Mouse (Mus musculus) layer of hippocampus, postnatal 10 days (tissue): ENCODE results near the gene Rbpms2. TPM values are rescaled to one million over a fixed set of nuclear protein-coding genes. Genes with fewer than 3 reads are reported as not detected.
A peak's percentile ranks its signal among the peaks of the same experiment; 100 is the strongest.
"Not testable (repeated sequence)": the region's sequence is repeated elsewhere in the genome, so short reads cannot be mapped to it uniquely, and the experiment has no call there.

Experiments used
- DNase-seq, 2 experiments: peaks; one replicate each; pipeline ENCODE4 v3.0.0; 2021; ENCODE audit warnings: low spot score in 2 of 2
- total RNA-seq, 2 experiments: library from RNA; stranded (reverse); gene quantifications; 2 replicates each; pipeline ENCODE4 v1.2.3; 2021

Gene Rbpms2
- total RNA-seq, 2 experiments from 2014 or later: 1.9 to 2.4 TPM

- DNase-seq: no peak
Observed at GRCm38 (mm10) chr9:65613098-65613497, 16.4 kb upstream of the Rbpms2 start.

GRCm38 (mm10) chr9:65619311-65619710 lies 10.1 kb upstream of the Rbpms2 start:
- DNase-seq: no peak

DNA sequence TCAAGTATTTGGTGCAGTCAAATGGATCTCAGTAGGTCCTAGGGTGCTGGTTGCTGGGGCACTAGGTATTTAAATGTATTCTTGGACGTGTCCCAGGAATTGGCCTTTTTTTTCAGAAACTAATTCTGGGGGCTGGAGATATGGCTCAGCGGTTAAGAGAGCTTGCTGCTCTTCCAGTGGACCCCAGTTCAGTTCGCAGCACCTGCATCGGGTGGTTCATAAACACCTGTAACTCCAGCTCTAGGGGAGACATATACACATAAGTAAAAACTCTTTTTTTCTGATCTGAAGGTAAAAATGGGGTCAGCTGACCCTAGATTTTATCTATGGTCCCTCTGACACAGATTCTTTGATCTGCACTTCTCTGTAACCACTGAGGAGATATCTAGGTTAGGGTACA lies 8.3 kb upstream of the Rbpms2 start:
- no peak for DNase-seq

DNA sequence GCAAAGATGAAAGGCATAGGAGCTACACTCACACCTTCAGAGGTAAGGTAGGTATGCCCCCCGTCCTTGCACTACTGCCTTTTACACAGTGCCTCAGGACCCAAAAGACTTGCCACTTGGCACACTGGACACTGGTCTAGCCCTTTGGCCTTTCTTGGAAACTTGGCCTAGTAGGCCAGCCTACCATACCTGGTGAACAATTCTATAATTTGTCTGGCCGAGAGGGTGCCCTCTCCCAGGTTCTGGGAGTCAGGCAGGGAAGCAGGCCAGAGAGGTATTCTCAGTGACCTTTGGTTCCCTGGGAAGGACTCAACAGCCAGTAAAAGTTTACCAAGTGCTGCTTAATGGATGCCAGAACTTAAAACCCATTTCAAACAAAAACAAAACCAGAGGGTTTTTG lies 7.8 kb upstream of the Rbpms2 start:
- no peak for DNase-seq

DNA sequence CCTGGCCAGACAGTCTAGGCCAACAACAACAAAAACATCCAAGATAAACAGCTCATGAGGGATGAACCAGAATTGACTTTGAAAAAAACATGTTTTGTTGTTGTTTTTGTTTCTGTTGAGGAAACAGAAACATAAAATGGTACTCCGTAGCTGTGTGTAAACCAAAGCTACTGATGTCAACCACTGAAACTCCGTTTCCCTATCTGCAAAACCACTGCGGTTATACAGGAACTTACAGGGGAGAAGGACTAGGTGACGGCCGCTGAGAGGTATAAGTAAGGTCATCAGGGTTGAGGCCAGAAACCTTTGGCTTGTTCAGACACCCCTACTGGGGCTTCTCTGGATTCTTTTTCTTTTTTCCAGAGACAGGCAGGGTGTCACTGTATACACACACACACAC lies 6.6 kb upstream of the Rbpms2 start:
- DNase-seq: no peak

GRCm38 (mm10) chr9:65624266-65624665 lies 5.2 kb upstream of the Rbpms2 start:
- DNase-seq: no peak

DNA sequence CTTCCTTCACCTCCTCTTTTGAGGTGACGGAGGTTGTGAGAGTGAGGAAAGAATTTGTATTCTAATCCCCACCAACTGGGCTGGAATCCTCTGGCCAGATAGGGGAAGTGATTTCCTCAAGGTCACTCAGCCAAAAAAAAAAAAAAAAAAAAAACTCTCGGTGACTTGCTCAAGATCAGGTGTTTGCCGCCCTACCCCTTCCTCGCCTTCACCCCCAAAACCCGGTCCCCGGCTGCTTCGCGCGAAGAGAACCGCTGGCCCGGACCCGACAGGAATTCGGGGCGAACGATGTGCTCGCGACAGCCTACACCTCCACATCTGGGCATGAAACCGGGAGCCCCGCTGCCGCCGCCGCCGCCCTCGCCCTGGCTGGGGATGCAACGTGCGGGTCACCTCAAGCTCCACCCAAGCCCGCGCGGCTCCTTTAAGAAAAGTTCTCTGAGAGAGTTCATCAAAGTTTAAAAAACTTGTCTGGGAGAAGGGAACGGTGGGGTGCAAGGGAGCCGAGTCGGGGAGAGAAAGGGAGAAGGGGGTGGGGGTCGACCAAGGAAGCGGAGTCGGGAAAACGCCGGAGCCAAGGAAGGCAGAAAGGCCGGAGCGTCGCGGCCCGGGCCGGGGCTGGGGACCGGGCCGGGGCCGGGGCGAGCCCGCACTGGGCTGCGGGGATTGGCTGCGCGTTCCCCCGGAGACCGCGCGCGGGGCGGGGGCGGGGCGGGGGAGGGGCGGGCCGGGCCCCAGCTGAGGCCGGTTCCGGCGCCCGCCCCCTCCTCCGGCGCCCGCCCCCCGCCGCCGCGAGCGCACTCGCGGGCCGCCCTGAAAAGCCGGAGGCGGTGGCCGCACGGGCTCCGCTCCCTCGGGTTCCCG lies 551 bp downstream of the Rbpms2 start:
- DNase-seq: peak; percentile 14 to 24

- DNase-seq: peak; percentile 25 to 34
Observed at GRCm38 (mm10) chr9:65630631-65631353, 1.3 kb downstream of the Rbpms2 start.

GRCm38 (mm10) chr9:65631354-65632021 lies 2.0 kb downstream of the Rbpms2 start:
- DNase-seq: no peak

- DNase-seq: no peak
Observed at GRCm38 (mm10) chr9:65635766-65636165, 6.3 kb downstream of the Rbpms2 start.

DNA sequence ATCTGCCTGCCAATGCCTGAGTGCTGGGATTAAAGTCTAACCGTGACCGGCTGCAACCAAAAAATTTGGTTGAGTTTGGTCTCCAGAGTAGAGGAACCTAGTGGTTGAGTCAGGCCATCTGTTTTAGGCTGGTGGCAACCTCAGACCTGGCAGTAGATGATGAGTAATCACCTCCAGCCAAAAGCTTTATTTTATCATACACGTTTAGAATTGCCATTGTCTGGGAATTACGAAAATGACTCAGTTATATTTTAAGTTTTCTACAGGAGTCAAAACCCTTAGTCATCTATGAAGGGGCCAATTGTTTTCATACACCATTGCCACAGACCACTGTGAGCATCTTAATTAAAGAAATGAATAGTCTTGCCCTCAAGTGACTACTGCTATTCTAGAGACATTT lies 7.5 kb downstream of the Rbpms2 start:
- DNase-seq: no peak

- DNase-seq: no peak
Observed at GRCm38 (mm10) chr9:65639065-65639464, 9.6 kb downstream of the Rbpms2 start.

- DNase-seq: no peak
Observed at GRCm38 (mm10) chr9:65640838-65641410, 11.5 kb downstream of the Rbpms2 start.

DNA sequence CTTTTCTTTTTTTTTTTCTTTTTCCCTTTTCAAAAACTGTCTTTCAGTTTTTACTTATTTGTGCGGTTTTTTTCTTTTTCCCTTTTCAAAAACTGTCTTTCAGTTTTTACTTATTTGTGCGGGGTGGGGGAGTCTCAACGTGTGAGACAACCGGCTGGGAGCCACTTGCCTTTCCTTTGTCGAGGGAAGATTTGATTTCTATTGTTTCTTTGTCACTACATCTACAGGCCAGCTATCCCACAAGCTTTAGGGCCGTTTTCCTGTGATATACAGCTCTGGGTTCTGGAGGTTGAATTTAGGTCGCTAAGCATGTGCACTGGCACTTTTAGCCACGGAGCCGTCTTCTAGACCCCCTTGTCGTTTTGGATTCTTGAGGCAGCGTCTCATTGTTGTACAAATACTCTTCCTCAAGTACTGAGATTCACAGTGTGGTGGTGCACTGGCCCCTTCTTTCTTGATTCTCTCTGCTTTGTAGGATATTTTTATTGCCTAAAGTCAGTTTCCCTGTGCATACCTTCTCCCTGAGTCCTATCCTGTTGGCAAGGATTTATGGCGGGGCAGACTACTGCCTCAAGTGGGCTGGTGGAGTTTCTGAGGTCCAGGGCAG lies 12.1 kb downstream of the Rbpms2 start:
- no peak for DNase-seq

- no peak for DNase-seq
Observed at GRCm38 (mm10) chr9:65642546-65642945, 13.1 kb downstream of the Rbpms2 start.

DNA sequence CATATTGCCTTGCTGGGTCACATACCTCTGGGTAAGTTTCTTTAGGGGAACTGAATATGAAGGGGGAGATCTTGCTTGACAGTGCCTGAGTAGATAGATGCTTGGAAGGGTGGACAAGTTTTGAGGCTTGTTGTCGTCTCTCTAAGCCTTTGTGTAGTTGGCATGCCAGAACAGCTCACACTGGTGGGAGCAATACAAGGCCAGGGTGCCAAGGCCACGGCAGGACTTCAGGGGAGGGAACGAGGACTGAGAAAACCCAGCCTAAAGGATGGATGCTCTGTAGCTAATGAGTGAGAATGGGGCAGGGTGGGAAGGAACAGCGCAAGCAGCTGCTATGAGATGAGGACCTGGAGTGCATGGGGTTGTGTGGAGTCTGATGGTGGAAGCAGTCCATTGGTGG lies 15.5 kb downstream of the Rbpms2 start:
- no peak for DNase-seq

GRCm38 (mm10) chr9:65645984-65646383 lies 16.5 kb downstream of the Rbpms2 start:
- DNase-seq: no peak

DNA sequence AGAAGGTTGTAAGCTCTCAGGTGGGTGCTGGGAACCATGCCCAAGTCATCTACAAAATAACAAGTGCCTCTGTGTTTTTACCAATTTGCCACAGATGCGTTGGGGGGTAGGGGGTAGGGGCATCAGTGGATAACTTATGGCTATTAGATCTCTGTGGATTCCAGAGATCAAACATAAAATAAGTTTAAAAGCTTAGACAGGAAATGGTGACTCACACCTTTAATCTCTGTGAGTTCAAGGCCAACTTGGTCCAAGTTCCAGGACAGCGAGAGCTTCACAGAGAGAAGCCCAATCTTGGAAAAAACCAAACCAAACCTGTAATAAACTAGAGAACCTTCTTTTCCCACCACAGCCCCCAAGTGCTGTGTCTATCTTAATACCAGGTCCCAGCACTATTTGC lies 17.3 kb downstream of the Rbpms2 start:
- DNase-seq: no peak

- no peak for DNase-seq
Observed at GRCm38 (mm10) chr9:65648730-65649129, 19.3 kb downstream of the Rbpms2 start.

DNA sequence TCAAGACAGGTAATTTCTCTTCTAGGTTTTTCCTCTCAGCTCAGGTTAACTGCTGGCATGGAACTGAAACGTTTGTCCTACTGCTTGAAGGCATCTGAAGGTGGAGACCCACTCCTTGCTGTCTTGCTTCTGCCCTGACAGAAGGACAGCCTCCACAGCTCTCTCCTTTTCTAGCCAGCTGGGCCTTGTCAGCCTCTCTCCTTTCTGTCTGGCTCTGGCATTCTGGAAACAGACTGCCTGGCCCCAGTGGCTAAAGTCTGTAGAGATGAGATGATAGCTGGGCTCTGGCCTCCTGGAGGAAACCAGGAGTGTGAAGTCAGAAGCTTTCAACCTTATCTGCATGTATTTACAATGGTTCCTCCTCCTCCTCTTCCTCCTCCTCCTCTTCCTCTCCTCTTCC lies 20.5 kb downstream of the Rbpms2 start:
- no peak for DNase-seq

- not testable (repeated sequence) for DNase-seq
Observed at GRCm38 (mm10) chr9:65651957-65652356, 22.5 kb downstream of the Rbpms2 start.
